Mouse (Mus musculus) lung, embryonic 14.5 days (tissue): ENCODE results near the gene F8. TPM values are rescaled to one million over a fixed set of nuclear protein-coding genes. Genes with fewer than 3 reads are reported as not detected.
"Not testable (repeated sequence)": the region's sequence is repeated elsewhere in the genome, so short reads cannot be mapped to it uniquely, and the experiment has no call there.

Experiments used
- ATAC-seq: fragments of 200-750 bp; cut with Nextera tagmentation; 2 replicates; pipeline ENCODE4 v1.8.0; 2017; ENCODE audit warnings: mild to moderate bottlenecking, moderate TSS enrichment, moderate library complexity; ENCODE audit not compliant: insufficient read depth
- DNase-seq: peaks from one replicate; pipeline ENCODE4 v3.0.0-alpha.2; 2015
- H3K27ac ChIP-seq: fragments of 300-500 bp; sonication (generic); 2 replicates; pipeline ENCODE4 v1.5.1; 2014; ENCODE audit warnings: low read depth, mild to moderate bottlenecking, moderate library complexity
- H3K27me3 ChIP-seq: fragments of 300-500 bp; sonication (generic); 2 replicates; pipeline ENCODE4 v1.6.1; 2014; ENCODE audit warnings: low read length, control low read depth; ENCODE audit not compliant: insufficient read depth
- H3K36me3 ChIP-seq: fragments of 300-500 bp; sonication (generic); 2 replicates; pipeline ENCODE4 v1.6.1; 2014; ENCODE audit warnings: control low read depth; ENCODE audit not compliant: insufficient read depth
- H3K4me1 ChIP-seq: fragments of 300-500 bp; sonication (generic); 2 replicates; pipeline ENCODE4 v1.6.1; 2014; ENCODE audit warnings: antibody characterized with exemption, control low read depth; ENCODE audit not compliant: insufficient read depth
- H3K4me2 ChIP-seq: fragments of 300-500 bp; sonication (generic); 2 replicates; pipeline ENCODE4 v1.6.1; 2014; ENCODE audit warnings: mild to moderate bottlenecking
- H3K4me3 ChIP-seq: fragments of 300-500 bp; sonication (generic); 2 replicates; pipeline ENCODE4 v1.5.1; 2014; ENCODE audit warnings: low read depth, low read length
- H3K9ac ChIP-seq: fragments of 300-500 bp; sonication (generic); 2 replicates; pipeline ENCODE4 v1.6.1; 2014
- H3K9me3 ChIP-seq: fragments of 300-500 bp; sonication (generic); 2 replicates; pipeline ENCODE4 v1.6.1; 2016; ENCODE audit warnings: low read depth, low read length, control low read depth
- CTCF ChIP-seq: IDR thresholded peaks from 2 replicates; pipeline ENCODE4 v1.5.1; 2016; ENCODE audit warnings: antibody characterized with exemption, low read depth
- WGBS: fragments of 180-500 bp; shearing (Covaris S2); extraction: QIAGEN DNeasy Blood & Tissue Kit; methylation state at CpG from one replicate; pipeline ENCODE4 v1.1.7; 2014; 5-methylcytosine and 5-hydroxymethylcytosine counted together
- polyA plus RNA-seq: library from polyadenylated mRNA; unstranded; fragments of >200 nt; fragmentation: Nextera tagmentation; extraction: Ambion mirVana; gene quantifications from 2 replicates; pipeline ENCODE4 v1.2.1, GENCODE M21; 2014

The F8 gene
- polyA plus RNA-seq, 1 experiment from 2014 or later = 2.1 TPM

DNA sequence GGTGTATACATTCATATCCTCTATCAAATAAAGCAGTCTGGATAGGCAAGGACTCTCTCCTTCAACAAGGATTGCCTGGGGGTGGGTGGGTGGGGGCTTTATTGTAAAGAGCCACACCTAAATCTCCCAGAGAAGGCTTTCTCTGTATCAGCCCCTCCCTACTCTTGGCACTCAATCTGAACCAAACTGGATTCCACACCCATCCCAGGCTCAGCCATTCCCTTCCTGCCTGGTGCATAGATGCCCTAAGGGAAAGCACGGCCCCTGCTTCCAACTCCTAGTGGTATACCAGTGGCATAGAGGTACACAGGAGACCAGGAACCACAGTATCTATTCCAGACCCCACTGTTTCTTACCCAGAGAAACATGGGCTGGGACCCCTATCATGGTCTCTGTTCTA lies 151.0 kb downstream of the F8 start:
- no peak for TF ChIP-seq CTCF
- Histone ChIP-seq H3K27ac (no peak overlapping the region), H3K9me3 (no peaks in the 10 kb centered on the region), H3K36me3 (no peaks in the 10 kb centered on the region), H3K9ac (no peak overlapping the region), H3K4me2 (no peak overlapping the region), H3K4me3 (no peak overlapping the region), H3K4me1 (no peaks in the 10 kb centered on the region), H3K27me3 (no peaks in the 10 kb centered on the region)
- DNase-seq (no peak), ATAC-seq (no peak)
- WGBS = 87% methylated on average over 1 of the region's 1 CpGs

DNA sequence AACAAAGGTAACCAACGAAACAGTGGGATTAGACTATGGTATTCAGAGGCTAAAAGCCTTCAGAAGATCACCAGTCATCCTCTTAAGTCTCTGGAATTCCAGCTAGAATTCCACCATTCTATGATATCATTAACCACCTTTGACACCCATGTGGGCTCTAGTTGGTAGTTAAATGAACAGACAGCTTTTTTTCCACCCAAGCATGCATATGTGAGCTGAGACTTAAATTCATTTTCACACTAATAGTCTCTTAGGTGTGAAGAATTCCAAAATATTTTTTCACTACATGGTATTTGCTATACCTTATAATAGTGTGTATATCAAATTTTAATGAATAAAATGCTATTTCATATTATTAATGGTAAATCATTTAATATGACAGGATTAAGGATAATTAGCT lies 218.7 kb downstream of the F8 start, which contains the start of gene Smim9:
Gene Smim9, minus strand, starts transcription at position 101 of the 400 bp plus-strand sequence.
- WGBS = 61% methylated on average over 1 of the region's 1 CpGs
- no peak within 1 kb of the TSS for H3K27ac ChIP-seq
- DNase-seq = no peak
- H3K4me2 ChIP-seq = no peak within 1 kb of the TSS
- H3K9me3 ChIP-seq = no peaks in the 10 kb centered on the region
- no peak within 1 kb of the TSS for H3K4me3 ChIP-seq
- no peak for TF ChIP-seq CTCF
- ATAC-seq = no peak
- H3K4me1 ChIP-seq = no peaks in the 10 kb centered on the region
- H3K27me3 ChIP-seq = no peaks in the 10 kb centered on the region
- no peak within 1 kb of the TSS for H3K9ac ChIP-seq
- H3K36me3 ChIP-seq = no peaks in the 10 kb centered on the region

- WGBS = 20% methylated on average over 8 of the region's 49 CpGs
- peak; percentile 90 for ATAC-seq
- peak; percentile 67 for DNase-seq
- peak overlapping the region; percentile 63 for H3K4me2 ChIP-seq
- peak overlapping the region; percentile 38 for H3K4me3 ChIP-seq
- no peaks in the 10 kb centered on the region for H3K36me3 ChIP-seq
- peak overlapping the region; percentile 52 for H3K9ac ChIP-seq
- H3K9me3 ChIP-seq = no peaks in the 10 kb centered on the region
- no peaks in the 10 kb centered on the region for H3K27me3 ChIP-seq
- no peak for TF ChIP-seq CTCF
- no peaks in the 10 kb centered on the region for H3K4me1 ChIP-seq
- H3K27ac ChIP-seq = no peak overlapping the region
Observed at GRCm38 (mm10) chrX:75155576-75156243, 226.7 kb downstream of the F8 start.

DNA sequence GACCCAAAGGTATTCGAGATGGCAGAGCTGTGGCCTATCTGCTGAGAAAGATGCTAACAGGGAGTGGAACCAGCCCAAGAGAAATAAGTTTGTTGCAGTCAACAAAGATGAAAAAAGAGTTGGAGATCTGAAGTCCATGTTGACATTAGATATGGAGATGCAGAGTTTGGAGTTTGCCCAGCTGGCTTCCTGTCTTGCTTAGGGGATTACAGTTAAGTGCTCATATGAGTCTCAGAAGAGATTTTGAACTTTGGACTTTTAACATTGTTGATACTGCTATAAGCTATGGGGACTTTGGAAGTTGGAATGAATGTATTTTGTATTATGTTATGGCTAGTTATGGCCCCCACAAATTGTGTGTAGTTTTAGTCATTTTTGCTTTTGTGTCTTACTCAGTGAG lies 230.2 kb downstream of the F8 start:
- DNase-seq (no peak), ATAC-seq (no peak)
- no peaks in the 10 kb centered on the region for H3K4me1 ChIP-seq
- H3K9ac ChIP-seq = no peak overlapping the region
- H3K4me2 ChIP-seq = no peak overlapping the region
- 66% methylated on average over 1 of the region's 1 CpGs for WGBS
- TF ChIP-seq CTCF = no peak
- H3K36me3 ChIP-seq = no peaks in the 10 kb centered on the region
- no peak overlapping the region for H3K27ac ChIP-seq
- H3K27me3 ChIP-seq = no peaks in the 10 kb centered on the region
- no peaks in the 10 kb centered on the region for H3K9me3 ChIP-seq
- H3K4me3 ChIP-seq = no peak overlapping the region

- no peaks in the 10 kb centered on the region for H3K4me1 ChIP-seq
- no peak for TF ChIP-seq CTCF
- H3K36me3 ChIP-seq = no peaks in the 10 kb centered on the region
- DNase-seq = no peak
- no peaks in the 10 kb centered on the region for H3K9me3 ChIP-seq
- H3K4me2 ChIP-seq = no peak overlapping the region
- H3K9ac ChIP-seq = no peak overlapping the region
- no peak overlapping the region for H3K4me3 ChIP-seq
- no peak overlapping the region for H3K27ac ChIP-seq
- H3K27me3 ChIP-seq = no peaks in the 10 kb centered on the region
- no peak for ATAC-seq
- WGBS = 60% methylated on average over 2 of the region's 2 CpGs
Observed at GRCm38 (mm10) chrX:75150304-75150703, 232.1 kb downstream of the F8 start.

GRCm38 (mm10) chrX:75148414-75148813 lies 234.0 kb downstream of the F8 start:
- peak; percentile 55 for DNase-seq
- Histone ChIP-seq H3K9ac (no peak overlapping the region), H3K9me3 (no peaks in the 10 kb centered on the region), H3K27ac (no peak overlapping the region), H3K4me2 (no peak overlapping the region), H3K4me3 (no peak overlapping the region), H3K36me3 (no peaks in the 10 kb centered on the region), H3K27me3 (no peaks in the 10 kb centered on the region), H3K4me1 (no peaks in the 10 kb centered on the region)
- ATAC-seq = peak; percentile 75; the same call in 1 of the 2 replicates
- no peak for TF ChIP-seq CTCF
- 50% methylated on average over 4 of the region's 4 CpGs for WGBS

DNA sequence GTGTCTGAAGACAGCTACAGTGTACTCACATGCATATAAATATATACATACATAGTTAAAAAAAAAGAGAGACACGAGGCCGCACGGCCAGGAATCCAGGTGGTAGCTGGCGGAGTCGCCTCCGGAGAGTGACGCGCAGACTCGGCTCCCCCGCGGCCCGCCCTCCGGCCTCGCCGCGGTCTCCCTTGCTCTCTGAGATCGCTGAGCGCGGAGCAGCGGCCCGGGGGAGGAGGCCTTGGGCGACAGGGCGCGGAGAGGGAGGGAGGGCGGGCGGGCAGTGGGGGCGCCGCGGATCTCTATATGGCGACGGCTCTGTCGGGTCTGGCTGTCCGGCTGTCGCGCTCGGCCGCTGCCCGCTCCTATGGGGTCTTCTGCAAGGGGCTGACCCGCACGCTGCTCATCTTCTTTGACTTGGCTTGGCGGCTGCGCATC lies 239.3 kb downstream of the F8 start:
- ATAC-seq = peak; percentile 62; the same call in 1 of the 2 replicates
- not testable (repeated sequence) for H3K9me3 ChIP-seq
- WGBS = 19% methylated on average over 9 of the region's 42 CpGs

More for the DNA sequence above, 239.3 kb downstream of the F8 start:
- H3K4me1 ChIP-seq, H3K36me3 ChIP-seq, H3K9ac ChIP-seq, H3K27me3 ChIP-seq, H3K27ac ChIP-seq: not testable (repeated sequence)
- Histone ChIP-seq H3K4me3 (peak overlapping the region; percentile 21), H3K4me2 (peak overlapping the region; percentile 57)
- peak; percentile 46 for DNase-seq
